Mouse (Mus musculus): Measurements from ENCODE around the gene Tmem208.

GRCm38 (mm10) chr8:105298351-105299252, 27.6 kb upstream of the Tmem208 start:
- no peak for TF ChIP-seq POLR2A (IDR thresholded peaks at IDR 0.05; ENCODE audit: control insufficient read depth in 1 of 2, insufficient read depth in 1 of 2, low read depth in 1 of 2, low read length in 2 of 2, poor library complexity in 1 of 2)
- TF ChIP-seq CTCF (IDR thresholded peaks at IDR 0.05 in 2 of 3, conservative IDR thresholded peaks at IDR 0.05 in 1 of 3; ENCODE audit: control insufficient read depth in 1 of 3, insufficient read depth in 1 of 3, low read depth in 2 of 3, low read length in 3 of 3, poor library complexity in 1 of 3, severe bottlenecking in 1 of 3) = no peak
- no peak for TF ChIP-seq CHD2 (IDR thresholded peaks at IDR 0.05; ENCODE audit: low read length)
- no peak for TF ChIP-seq USF1 (IDR thresholded peaks at IDR 0.05; ENCODE audit: low read depth, low read length)
- no peak for TF ChIP-seq POLR2AphosphoS2 (IDR thresholded peaks at IDR 0.05; ENCODE audit: low read length)
- TF ChIP-seq NELFE (IDR thresholded peaks at IDR 0.05; ENCODE audit: low read depth, low read length) = no peak
- no peak for TF ChIP-seq CHD1 (IDR thresholded peaks at IDR 0.05; ENCODE audit: low read depth, low read length)
- TF ChIP-seq ZMIZ1 (IDR thresholded peaks at IDR 0.05; ENCODE audit: low read depth, low read length) = no peak
- no peak for TF ChIP-seq TAL1 (IDR thresholded peaks at IDR 0.05; ENCODE audit: low read length)
